Mouse (Mus musculus) forebrain, postnatal 0 days (tissue): ENCODE measurements around the gene Fbxo22. TPM values are rescaled to one million over a fixed set of nuclear protein-coding genes. Genes with fewer than 3 reads are reported as not detected.

Experiments
- ATAC-seq: fragments of 200-750 bp; cut with Nextera tagmentation; 2 replicates; pipeline ENCODE4 v1.8.0; 2017; ENCODE audit warnings: mild to moderate bottlenecking, moderate library complexity
- DNase-seq: peaks from one replicate; pipeline ENCODE4 v3.0.0-alpha.2; 2015
- H3K27ac ChIP-seq: fragments of 300-500 bp; sonication (generic); 2 replicates; pipeline ENCODE4 v1.5.1; 2014; ENCODE audit warnings: low read depth, mild to moderate bottlenecking, antibody characterized with exemption, low read length, moderate library complexity, mixed read lengths
- H3K27me3 ChIP-seq: fragments of 300-500 bp; sonication (generic); 2 replicates; pipeline ENCODE4 v1.6.1; 2014; ENCODE audit warnings: mild to moderate bottlenecking, low read length, mixed read lengths; ENCODE audit not compliant: insufficient read depth
- H3K36me3 ChIP-seq: fragments of 300-500 bp; sonication (generic); 2 replicates; pipeline ENCODE4 v1.6.1; 2014; ENCODE audit warnings: mild to moderate bottlenecking, moderate library complexity; ENCODE audit not compliant: insufficient read depth
- H3K4me1 ChIP-seq: fragments of 300-500 bp; sonication (generic); 2 replicates; pipeline ENCODE4 v1.6.1; 2014; ENCODE audit warnings: antibody characterized with exemption; ENCODE audit not compliant: insufficient read depth
- H3K4me2 ChIP-seq: fragments of 300-500 bp; sonication (generic); 2 replicates; pipeline ENCODE4 v1.6.1; 2014; ENCODE audit warnings: low read depth, mild to moderate bottlenecking, moderate library complexity
- H3K4me3 ChIP-seq: fragments of 300-500 bp; sonication (generic); 2 replicates; pipeline ENCODE4 v1.5.1; 2014; ENCODE audit warnings: low read depth, low read length, mixed read lengths
- H3K9ac ChIP-seq: fragments of 300-500 bp; sonication (generic); 2 replicates; pipeline ENCODE4 v1.6.1; 2014; ENCODE audit warnings: mild to moderate bottlenecking
- H3K9me3 ChIP-seq: fragments of 300-500 bp; sonication (generic); 2 replicates; pipeline ENCODE4 v1.6.1; 2016; ENCODE audit warnings: low read length
- CTCF ChIP-seq: sonication (generic); IDR thresholded peaks from 2 replicates; pipeline ENCODE4 v1.5.1; 2016; ENCODE audit warnings: antibody characterized with exemption, control low read depth, low read depth
- WGBS: fragments of 180-500 bp; shearing (Covaris S2); extraction: QIAGEN DNeasy Blood & Tissue Kit; methylation state at CpG from one replicate; pipeline ENCODE4 v1.1.7; 2014; 5-methylcytosine and 5-hydroxymethylcytosine counted together
- polyA plus RNA-seq: library from polyadenylated mRNA; unstranded; fragments of >200 nt; fragmentation: Nextera tagmentation; extraction: Ambion mirVana; gene quantifications from 2 replicates; pipeline ENCODE4 v1.2.1, GENCODE M21; 2015
- total RNA-seq: library from RNA; depleted of rRNA; stranded (reverse); fragments of >200 nt; gene quantifications from 2 replicates; pipeline ENCODE4 v1.2.3, GENCODE M21; 2014; rRNA removed

The Fbxo22 gene
- total and polyA plus RNA-seq, 2 experiments from 2014 or later = 69.6 to 79.0 TPM

DNA sequence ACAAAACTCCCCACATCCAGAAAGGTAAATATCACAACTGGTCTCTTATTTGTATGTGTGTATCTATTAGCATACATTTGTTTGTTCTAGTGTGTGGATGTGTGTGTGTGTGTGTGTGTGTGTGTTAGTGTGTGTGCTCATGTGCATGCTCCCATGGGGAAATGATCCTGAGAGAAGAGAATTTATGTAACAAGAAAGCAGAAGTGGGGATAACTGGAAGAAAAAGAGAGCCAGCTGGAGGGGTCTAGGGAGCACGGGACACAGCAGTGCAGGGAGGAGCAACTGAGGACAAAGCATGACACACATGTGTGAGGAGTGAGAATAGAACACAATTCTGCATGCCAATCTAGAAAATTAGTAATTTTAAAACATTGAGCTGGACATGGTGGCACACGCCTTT lies 48.4 kb downstream of the Fbxo22 start:
- ATAC-seq = no peak
- no peaks in the 10 kb centered on the region for H3K9me3 ChIP-seq
- no peak overlapping the region for H3K4me2 ChIP-seq
- DNase-seq = no peak
- WGBS = 90% methylated on average over 2 of the region's 2 CpGs
- H3K27me3 ChIP-seq = no peaks in the 10 kb centered on the region
- no peaks in the 10 kb centered on the region for H3K36me3 ChIP-seq
- H3K9ac ChIP-seq = no peak overlapping the region
- H3K4me1 ChIP-seq = no peaks in the 10 kb centered on the region
- no peak for TF ChIP-seq CTCF
- H3K4me3 ChIP-seq = no peak overlapping the region
- no peak overlapping the region for H3K27ac ChIP-seq

- H3K4me3 ChIP-seq = no peak overlapping the region
- H3K4me2 ChIP-seq = no peak overlapping the region
- TF ChIP-seq CTCF = no peak
- no peaks in the 10 kb centered on the region for H3K27me3 ChIP-seq
- H3K36me3 ChIP-seq = no peaks in the 10 kb centered on the region
- ATAC-seq (no peak), DNase-seq (no peak)
- H3K9ac ChIP-seq = no peak overlapping the region
- WGBS = 57% methylated on average over 6 of the region's 6 CpGs
- H3K27ac ChIP-seq = no peak overlapping the region
- H3K4me1 ChIP-seq = no peaks in the 10 kb centered on the region
- H3K9me3 ChIP-seq = no peaks in the 10 kb centered on the region
Observed at GRCm38 (mm10) chr9:55259741-55260140, 51.0 kb downstream of the Fbxo22 start.

- Histone ChIP-seq H3K4me1 (no peaks in the 10 kb centered on the region), H3K4me2 (no peak overlapping the region), H3K4me3 (no peak overlapping the region), H3K36me3 (no peaks in the 10 kb centered on the region), H3K27ac (no peak overlapping the region), H3K9me3 (no peaks in the 10 kb centered on the region), H3K9ac (no peak overlapping the region), H3K27me3 (no peaks in the 10 kb centered on the region)
- no peak for TF ChIP-seq CTCF
- DNase-seq = no peak
- ATAC-seq = no peak
- 82% methylated on average over 8 of the region's 8 CpGs for whole genome bisulfite sequencing
Observed at GRCm38 (mm10) chr9:55264356-55265302, 55.9 kb downstream of the Fbxo22 start.

DNA sequence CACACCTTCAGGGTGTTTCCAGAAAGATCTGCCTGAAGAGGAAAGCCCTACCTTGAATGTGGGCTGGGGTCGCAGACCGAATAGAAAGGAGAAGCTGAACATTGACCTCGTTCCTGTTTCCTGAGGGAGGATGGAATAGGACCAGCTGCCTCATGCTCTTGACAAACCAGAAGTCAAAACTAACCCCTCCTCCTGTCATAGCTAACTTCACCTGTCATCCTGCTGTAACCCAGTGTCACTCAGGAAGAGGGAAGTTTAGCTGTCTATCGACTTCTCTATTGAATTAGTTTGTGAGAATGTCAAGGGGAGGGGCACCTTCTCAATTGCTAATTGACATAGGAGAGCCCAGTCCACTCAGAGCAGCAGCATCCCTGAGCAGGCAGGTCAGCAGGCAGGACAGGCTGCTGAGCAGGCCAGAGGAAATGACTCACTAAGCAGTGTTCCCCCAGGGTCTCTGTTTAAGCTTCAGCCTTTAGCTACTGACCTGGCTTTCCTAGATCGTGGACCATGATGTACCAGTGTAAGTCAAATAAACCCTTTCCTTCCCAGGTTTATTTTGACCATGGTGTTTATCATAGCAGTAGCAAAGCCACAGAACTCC lies 63.3 kb downstream of the Fbxo22 start:
- H3K27ac ChIP-seq = no peak overlapping the region
- WGBS = 55% methylated on average over 5 of the region's 5 CpGs

DNA sequence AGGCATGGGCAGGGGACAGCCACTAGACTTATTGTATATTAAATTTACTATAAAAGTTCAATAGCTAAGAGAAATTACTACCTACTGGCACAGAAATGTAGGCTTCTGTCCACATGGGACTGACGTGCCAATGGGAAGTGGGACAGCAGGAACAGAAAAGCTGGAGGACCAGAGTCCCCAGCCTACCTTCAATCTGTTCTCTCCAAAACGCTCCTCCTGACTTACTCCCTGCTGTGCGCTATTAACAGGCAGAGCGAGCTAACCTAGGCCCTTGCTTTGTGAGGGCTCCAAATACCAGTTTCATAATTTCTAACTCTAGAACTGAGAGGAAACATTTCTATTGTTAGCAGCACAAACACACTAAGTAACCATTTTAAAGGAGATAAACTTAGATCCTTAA lies 65.2 kb downstream of the Fbxo22 start:
- DNase-seq (no peak), ATAC-seq (no peak)
- no peaks in the 10 kb centered on the region for H3K27me3 ChIP-seq
- H3K4me2 ChIP-seq = no peak overlapping the region
- no peaks in the 10 kb centered on the region for H3K4me1 ChIP-seq
- H3K4me3 ChIP-seq = no peak overlapping the region
- WGBS = 41% methylated on average over 4 of the region's 4 CpGs
- no peaks in the 10 kb centered on the region for H3K9me3 ChIP-seq
- TF ChIP-seq CTCF = no peak
- H3K9ac ChIP-seq = no peak overlapping the region
- H3K27ac ChIP-seq = no peak overlapping the region
- no peaks in the 10 kb centered on the region for H3K36me3 ChIP-seq

More for the DNA sequence above, 63.3 kb downstream of the Fbxo22 start:
- Histone ChIP-seq H3K9me3 (no peaks in the 10 kb centered on the region), H3K27me3 (no peaks in the 10 kb centered on the region), H3K9ac (no peak overlapping the region), H3K4me3 (no peak overlapping the region), H3K4me1 (no peaks in the 10 kb centered on the region), H3K36me3 (no peaks in the 10 kb centered on the region), H3K4me2 (no peak overlapping the region)
- ATAC-seq = no peak
- TF ChIP-seq CTCF = no peak
- no peak for DNase-seq

Other genes starting within 250 kb of the Fbxo22 start
- gene Chrna5, start 228.0 kb upstream of the Fbxo22 start, total RNA-seq = 2.0 and 3.2 TPM in 2 replicates
- gene Chrna5, start 228.0 kb upstream of the Fbxo22 start, polyA plus RNA-seq = 2.6 TPM in 2 replicates
- 2.2 and 3.0 TPM in 2 replicates for gene Chrna3, start 182.4 kb upstream of the Fbxo22 start, total RNA-seq
- 4.5 and 9.0 TPM in 2 replicates for gene Chrna3, start 182.4 kb upstream of the Fbxo22 start, polyA plus RNA-seq
- 0.15 and 0.38 TPM in 2 replicates for gene Chrnb4, start 160.1 kb upstream of the Fbxo22 start, total RNA-seq
- gene Chrnb4, start 160.1 kb upstream of the Fbxo22 start, polyA plus RNA-seq = 0.57 and 1.0 TPM in 2 replicates
- 32.6 and 34.1 TPM in 2 replicates for gene Ube2q2, start 60.1 kb upstream of the Fbxo22 start, total RNA-seq
- 24.9 and 32.3 TPM in 2 replicates for gene Ube2q2, start 60.1 kb upstream of the Fbxo22 start, polyA plus RNA-seq
- 0.24 and 1.8 TPM in 2 replicates for gene Nrg4, start 117.9 kb downstream of the Fbxo22 start, total RNA-seq
- 0.42 and 0.94 TPM in 2 replicates for gene Nrg4, start 117.9 kb downstream of the Fbxo22 start, polyA plus RNA-seq
- 7.8 and 8.9 TPM in 2 replicates for gene Tmem266, start 118.0 kb downstream of the Fbxo22 start, total RNA-seq
- gene Tmem266, start 118.0 kb downstream of the Fbxo22 start, polyA plus RNA-seq = 3.7 and 4.8 TPM in 2 replicates